Mouse (Mus musculus): Measurements from ENCODE around the gene Zbtb16. TPM values are rescaled to one million over a fixed set of nuclear protein-coding genes. Genes with fewer than 3 reads are reported as not detected.

Gene Zbtb16
- polyA plus RNA-seq, 1 experiment: not detected

- H3K4me3 ChIP-seq (ENCODE audit: insufficient read depth, low read depth, low read length): no peak overlapping the region
- H3K27ac ChIP-seq (ENCODE audit: insufficient read depth, low read depth, low read length): no peak overlapping the region
- WGBS: 86% methylated on average over 4 of the region's 4 CpGs
- peaks cover 7% of the 10 kb centered on the region for H3K4me1 ChIP-seq (ENCODE audit: control insufficient read depth, insufficient read depth, low read length)
- no peak for TF ChIP-seq POLR2A (IDR thresholded peaks at IDR 0.05; ENCODE audit: insufficient read depth, low read depth, low read length)
- no peak for TF ChIP-seq CTCF (IDR thresholded peaks at IDR 0.05; ENCODE audit: insufficient read depth, low read depth, low read length)
Measured at GRCm38 (mm10) chr9:48695796-48696195, 140.2 kb downstream of the Zbtb16 start.

GRCm38 (mm10) chr9:48694616-48695061 lies 141.4 kb downstream of the Zbtb16 start:
- Histone ChIP-seq H3K4me3 (ENCODE audit: insufficient read depth, low read depth, low read length) (no peak overlapping the region), H3K4me1 (ENCODE audit: control insufficient read depth, insufficient read depth, low read length) (peaks cover 7% of the 10 kb centered on the region), H3K27ac (ENCODE audit: insufficient read depth, low read depth, low read length) (no peak overlapping the region)
- TF ChIP-seq CTCF (IDR thresholded peaks at IDR 0.05; ENCODE audit: insufficient read depth, low read depth, low read length): no peak
- 70% methylated on average over 10 of the region's 10 CpGs for WGBS

- 88% methylated on average over 7 of the region's 7 CpGs for WGBS
- Histone ChIP-seq H3K4me1 (ENCODE audit: control insufficient read depth, insufficient read depth, low read length) (peaks cover 7% of the 10 kb centered on the region), H3K27ac (ENCODE audit: insufficient read depth, low read depth, low read length) (no peak overlapping the region), H3K4me3 (ENCODE audit: insufficient read depth, low read depth, low read length) (no peak overlapping the region)
- no peak for TF ChIP-seq POLR2A (IDR thresholded peaks at IDR 0.05; ENCODE audit: insufficient read depth, low read depth, low read length)
- TF ChIP-seq CTCF (IDR thresholded peaks at IDR 0.05; ENCODE audit: insufficient read depth, low read depth, low read length): no peak
Measured at GRCm38 (mm10) chr9:48693696-48694095, 142.3 kb downstream of the Zbtb16 start.

- Histone ChIP-seq H3K4me3 (ENCODE audit: insufficient read depth, low read depth, low read length) (no peak overlapping the region), H3K4me1 (ENCODE audit: control insufficient read depth, insufficient read depth, low read length) (peaks cover 25% of the 10 kb centered on the region), H3K27ac (ENCODE audit: insufficient read depth, low read depth, low read length) (no peak overlapping the region)
- 88% methylated on average over 1 of the region's 1 CpGs for whole genome bisulfite sequencing
- TF ChIP-seq CTCF (IDR thresholded peaks at IDR 0.05; ENCODE audit: insufficient read depth, low read depth, low read length) (no peak), POLR2A (IDR thresholded peaks at IDR 0.05; ENCODE audit: insufficient read depth, low read depth, low read length) (no peak)
Measured at GRCm38 (mm10) chr9:48689718-48689980, 146.4 kb downstream of the Zbtb16 start.

GRCm38 (mm10) chr9:48688859-48689717 lies 146.9 kb downstream of the Zbtb16 start:
- no peak overlapping the region for H3K4me3 ChIP-seq (ENCODE audit: insufficient read depth, low read depth, low read length)

GRCm38 (mm10) chr9:48687891-48688290 lies 148.1 kb downstream of the Zbtb16 start:
- TF ChIP-seq CTCF (IDR thresholded peaks at IDR 0.05; ENCODE audit: insufficient read depth, low read depth, low read length): no peak
- TF ChIP-seq POLR2A (IDR thresholded peaks at IDR 0.05; ENCODE audit: insufficient read depth, low read depth, low read length): no peak
- WGBS: 78% methylated on average over 7 of the region's 7 CpGs
- H3K4me1 ChIP-seq (ENCODE audit: control insufficient read depth, insufficient read depth, low read length): peaks cover 18% of the 10 kb centered on the region; the same call in 1 of the 2 replicates
- H3K4me3 ChIP-seq (ENCODE audit: insufficient read depth, low read depth, low read length): no peak overlapping the region
- no peak overlapping the region for H3K27ac ChIP-seq (ENCODE audit: insufficient read depth, low read depth, low read length)

More at GRCm38 (mm10) chr9:48688859-48689717, 146.9 kb downstream of the Zbtb16 start:
- 77% methylated on average over 6 of the region's 6 CpGs for WGBS
- no peak overlapping the region for H3K27ac ChIP-seq (ENCODE audit: insufficient read depth, low read depth, low read length)
- peaks cover 25% of the 10 kb centered on the region for H3K4me1 ChIP-seq (ENCODE audit: control insufficient read depth, insufficient read depth, low read length)
- TF ChIP-seq CTCF (IDR thresholded peaks at IDR 0.05; ENCODE audit: insufficient read depth, low read depth, low read length) (no peak), POLR2A (IDR thresholded peaks at IDR 0.05; ENCODE audit: insufficient read depth, low read depth, low read length) (no peak)

GRCm38 (mm10) chr9:48685721-48686120 lies 150.3 kb downstream of the Zbtb16 start:
- Histone ChIP-seq H3K27ac (ENCODE audit: insufficient read depth, low read depth, low read length) (no peak overlapping the region), H3K4me3 (ENCODE audit: insufficient read depth, low read depth, low read length) (no peak overlapping the region), H3K4me1 (ENCODE audit: control insufficient read depth, insufficient read depth, low read length) (peaks cover 18% of the 10 kb centered on the region; the same call in 1 of the 2 replicates)
- 87% methylated on average over 7 of the region's 7 CpGs for WGBS
- no peak for TF ChIP-seq CTCF (IDR thresholded peaks at IDR 0.05; ENCODE audit: insufficient read depth, low read depth, low read length)
- TF ChIP-seq POLR2A (IDR thresholded peaks at IDR 0.05; ENCODE audit: insufficient read depth, low read depth, low read length): no peak

GRCm38 (mm10) chr9:48684144-48684543 lies 151.9 kb downstream of the Zbtb16 start:
- 76% methylated on average over 5 of the region's 5 CpGs for WGBS
- TF ChIP-seq CTCF (IDR thresholded peaks at IDR 0.05; ENCODE audit: insufficient read depth, low read depth, low read length) (no peak), POLR2A (IDR thresholded peaks at IDR 0.05; ENCODE audit: insufficient read depth, low read depth, low read length) (no peak)
- no peak overlapping the region for H3K27ac ChIP-seq (ENCODE audit: insufficient read depth, low read depth, low read length)
- H3K4me3 ChIP-seq (ENCODE audit: insufficient read depth, low read depth, low read length): no peak overlapping the region
- H3K4me1 ChIP-seq (ENCODE audit: control insufficient read depth, insufficient read depth, low read length): peaks cover 19% of the 10 kb centered on the region

- no peak for TF ChIP-seq POLR2A (IDR thresholded peaks at IDR 0.05; ENCODE audit: insufficient read depth, low read depth, low read length)
- TF ChIP-seq CTCF (IDR thresholded peaks at IDR 0.05; ENCODE audit: insufficient read depth, low read depth, low read length): no peak
Measured at GRCm38 (mm10) chr9:48681193-48681592, 154.8 kb downstream of the Zbtb16 start.

More at GRCm38 (mm10) chr9:48681193-48681592, 154.8 kb downstream of the Zbtb16 start:
- H3K4me1 ChIP-seq (ENCODE audit: control insufficient read depth, insufficient read depth, low read length): peaks cover 15% of the 10 kb centered on the region
- WGBS: 96% methylated on average over 8 of the region's 8 CpGs
- H3K27ac ChIP-seq (ENCODE audit: insufficient read depth, low read depth, low read length): no peak overlapping the region
- no peak overlapping the region for H3K4me3 ChIP-seq (ENCODE audit: insufficient read depth, low read depth, low read length)

Data from olfactory bulb, adult 2 months (tissue).